Mouse (Mus musculus) spleen, adult 2 months (tissue): ENCODE data around the gene Cacnb2.

Experiments
- CTCF ChIP-seq: fragments of 200-500 bp; IDR thresholded peaks from 2 replicates; pipeline ENCODE4 v1.5.1; 2011; ENCODE audit warnings: mild to moderate bottlenecking, inconsistent platforms; ENCODE audit not compliant: insufficient read depth, insufficient read length, insufficient replicate concordance; ENCODE audit errors: extremely low read depth
- POLR2A ChIP-seq: fragments of 200-500 bp; IDR thresholded peaks from 2 replicates; pipeline ENCODE4 v1.6.1; 2011; ENCODE audit warnings: low read depth, low read length, inconsistent platforms

DNA sequence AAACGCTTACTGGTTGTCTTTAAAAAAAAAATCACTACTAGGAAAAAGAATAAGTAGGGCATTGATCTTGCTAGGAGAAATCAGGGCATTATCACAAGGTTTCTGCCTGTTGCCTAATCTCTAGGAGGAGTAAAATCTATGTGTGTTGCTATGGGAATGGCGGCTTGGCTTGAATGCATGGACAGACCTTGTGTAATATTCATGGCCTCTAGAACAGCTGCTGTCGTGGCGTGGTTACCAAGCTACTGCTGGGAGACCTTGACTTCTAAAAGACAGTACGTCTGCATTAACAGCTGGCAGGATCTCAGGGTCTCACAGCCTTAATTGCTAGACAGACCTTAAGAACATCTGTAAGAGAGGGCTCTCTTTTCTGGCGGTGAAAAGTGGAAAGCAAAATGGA lies 272.7 kb downstream of the Cacnb2 start:
- TF ChIP-seq CTCF (no peak), POLR2A (no peak)
